Mouse (Mus musculus): ENCODE measurements around the gene Tmem167. TPM values are rescaled to one million over a fixed set of nuclear protein-coding genes. Genes with fewer than 3 reads are reported as not detected.
A peak's percentile ranks its signal among the peaks of the same experiment; 100 is the strongest.
"Not testable (repeated sequence)": the region's sequence is repeated elsewhere in the genome, so short reads cannot be mapped to it uniquely, and the experiment has no call there.

Tmem167 gene
- 53.5 and 55.7 TPM in 2 replicates for polyA plus RNA-seq (2015; fragmentation: Nextera tagmentation; extraction: Ambion mirVana)

GRCm38 (mm10) chr13:90088962-90089824 lies at the start of gene Tmem167, which contains the start of gene Xrcc4:
Gene Tmem167, plus strand, starts transcription at chr13:90089123.
Gene Xrcc4, minus strand, starts transcription at chr13:90089608.
- peak; percentile 100 for ATAC-seq
- 2% methylated on average over 41 of the region's 41 CpGs for WGBS
- H3K9ac ChIP-seq = peak within 1 kb of the TSS; percentile 78
- H3K4me1 ChIP-seq (replicated peaks) = no peaks in the 10 kb centered on the region
- no peaks in the 10 kb centered on the region for H3K27me3 ChIP-seq (replicated peaks)
- H3K27ac ChIP-seq = peak within 1 kb of the TSS; percentile 87
- peak within 1 kb of the TSS; percentile 91 for H3K4me3 ChIP-seq (replicated peaks)
- no peaks in the 10 kb centered on the region for H3K9me3 ChIP-seq
- H3K36me3 ChIP-seq = no peaks in the 10 kb centered on the region
- H3K4me2 ChIP-seq (replicated peaks) = peak within 1 kb of the TSS; percentile 80

GRCm38 (mm10) chr13:90039613-90040012 lies 49.3 kb upstream of the Tmem167 start:
- ATAC-seq = no peak
- Histone ChIP-seq H3K4me3 (replicated peaks) (no peak overlapping the region), H3K4me2 (replicated peaks) (no peak overlapping the region), H3K27ac (no peak overlapping the region), H3K4me1 (replicated peaks) (no peaks in the 10 kb centered on the region), H3K27me3 (replicated peaks) (no peaks in the 10 kb centered on the region), H3K9me3 (no peaks in the 10 kb centered on the region), H3K9ac (no peak overlapping the region), H3K36me3 (no peaks in the 10 kb centered on the region)
- 16% methylated on average over 2 of the region's 2 CpGs for WGBS

- ATAC-seq = no peak
- 80% methylated on average over 6 of the region's 6 CpGs for WGBS
- no peaks in the 10 kb centered on the region for H3K27me3 ChIP-seq (replicated peaks)
- H3K36me3 ChIP-seq = no peaks in the 10 kb centered on the region
- no peak overlapping the region for H3K4me3 ChIP-seq (replicated peaks)
- H3K9ac ChIP-seq = no peak overlapping the region
- H3K27ac ChIP-seq = no peak overlapping the region
- H3K4me1 ChIP-seq (replicated peaks) = no peaks in the 10 kb centered on the region
- no peaks in the 10 kb centered on the region for H3K9me3 ChIP-seq
- no peak overlapping the region for H3K4me2 ChIP-seq (replicated peaks)
Measured at GRCm38 (mm10) chr13:90051735-90052134, 37.2 kb upstream of the Tmem167 start.

- no peaks in the 10 kb centered on the region for H3K36me3 ChIP-seq
- H3K27me3 ChIP-seq (replicated peaks) = no peaks in the 10 kb centered on the region
- H3K4me2 ChIP-seq (replicated peaks) = no peak overlapping the region
- H3K9me3 ChIP-seq = no peaks in the 10 kb centered on the region
- H3K9ac ChIP-seq = no peak overlapping the region
- 76% methylated on average over 3 of the region's 3 CpGs for WGBS
- no peak overlapping the region for H3K4me3 ChIP-seq (replicated peaks)
- ATAC-seq = no peak
- H3K27ac ChIP-seq = no peak overlapping the region
- no peaks in the 10 kb centered on the region for H3K4me1 ChIP-seq (replicated peaks)
Measured at GRCm38 (mm10) chr13:90052408-90052807, 36.5 kb upstream of the Tmem167 start.

GRCm38 (mm10) chr13:90061877-90062276 lies 27.0 kb upstream of the Tmem167 start:
- Histone ChIP-seq H3K9me3 (no peaks in the 10 kb centered on the region), H3K9ac (no peak overlapping the region), H3K4me3 (replicated peaks) (no peak overlapping the region), H3K4me2 (replicated peaks) (no peak overlapping the region), H3K27me3 (replicated peaks) (no peaks in the 10 kb centered on the region), H3K27ac (no peak overlapping the region), H3K36me3 (no peaks in the 10 kb centered on the region), H3K4me1 (replicated peaks) (no peaks in the 10 kb centered on the region)
- 80% methylated on average over 1 of the region's 1 CpGs for WGBS
- ATAC-seq = no peak

GRCm38 (mm10) chr13:90089825-90090183 lies 881 bp downstream of the Tmem167 start:
- H3K4me1 ChIP-seq (replicated peaks) = no peaks in the 10 kb centered on the region
- H3K9ac ChIP-seq = peak overlapping the region; percentile 78
- H3K27me3 ChIP-seq (replicated peaks) = no peaks in the 10 kb centered on the region
- peak overlapping the region; percentile 51 for H3K4me2 ChIP-seq (replicated peaks)
- H3K9me3 ChIP-seq = no peaks in the 10 kb centered on the region
- H3K27ac ChIP-seq = peak overlapping the region; percentile 87
- no peaks in the 10 kb centered on the region for H3K36me3 ChIP-seq
- peak overlapping the region; percentile 91 for H3K4me3 ChIP-seq (replicated peaks)
- peak; percentile 79 for ATAC-seq
- under 1% methylated on average over 27 of the region's 27 CpGs for WGBS

- H3K27ac ChIP-seq = no peak overlapping the region
- no peak for ATAC-seq
- H3K27me3 ChIP-seq (replicated peaks) = no peaks in the 10 kb centered on the region
- no peak overlapping the region for H3K4me2 ChIP-seq (replicated peaks)
- H3K9ac ChIP-seq = no peak overlapping the region
- H3K36me3 ChIP-seq = no peaks in the 10 kb centered on the region
- no peaks in the 10 kb centered on the region for H3K9me3 ChIP-seq
- H3K4me1 ChIP-seq (replicated peaks) = no peaks in the 10 kb centered on the region
- no peak overlapping the region for H3K4me3 ChIP-seq (replicated peaks)
Measured at GRCm38 (mm10) chr13:90101514-90101913, 12.6 kb downstream of the Tmem167 start.

- H3K27ac ChIP-seq = no peak overlapping the region
- ATAC-seq = no peak
- no peaks in the 10 kb centered on the region for H3K36me3 ChIP-seq
- H3K4me3 ChIP-seq (replicated peaks) = no peak overlapping the region
- WGBS = 79% methylated on average over 7 of the region's 7 CpGs
- no peak overlapping the region for H3K4me2 ChIP-seq (replicated peaks)
- H3K9me3 ChIP-seq = no peaks in the 10 kb centered on the region
- no peaks in the 10 kb centered on the region for H3K27me3 ChIP-seq (replicated peaks)
- no peak overlapping the region for H3K9ac ChIP-seq
- H3K4me1 ChIP-seq (replicated peaks) = no peaks in the 10 kb centered on the region
Measured at GRCm38 (mm10) chr13:90106139-90106538, 17.2 kb downstream of the Tmem167 start.

- not testable (repeated sequence) for H3K4me2 ChIP-seq (replicated peaks); H3K27me3 ChIP-seq (replicated peaks); ATAC-seq; H3K9ac ChIP-seq; H3K4me1 ChIP-seq (replicated peaks); H3K4me3 ChIP-seq (replicated peaks); H3K27ac ChIP-seq; H3K9me3 ChIP-seq; H3K36me3 ChIP-seq
- 90% methylated on average over 5 of the region's 5 CpGs for WGBS
Measured at GRCm38 (mm10) chr13:90108746-90109145, 19.8 kb downstream of the Tmem167 start.

- no peak overlapping the region for H3K9ac ChIP-seq
- H3K27me3 ChIP-seq (replicated peaks) = no peaks in the 10 kb centered on the region
- H3K4me2 ChIP-seq (replicated peaks) = no peak overlapping the region
- H3K4me1 ChIP-seq (replicated peaks) = no peaks in the 10 kb centered on the region
- ATAC-seq = no peak; the same call in 1 of the 2 replicates
- H3K27ac ChIP-seq = no peak overlapping the region
- no peak overlapping the region for H3K4me3 ChIP-seq (replicated peaks)
- WGBS = 57% methylated on average over 1 of the region's 1 CpGs
- no peaks in the 10 kb centered on the region for H3K36me3 ChIP-seq
- H3K9me3 ChIP-seq = no peaks in the 10 kb centered on the region
Measured at GRCm38 (mm10) chr13:90111681-90112080, 22.8 kb downstream of the Tmem167 start.

- Histone ChIP-seq H3K36me3 (no peaks in the 10 kb centered on the region), H3K4me1 (replicated peaks) (no peaks in the 10 kb centered on the region), H3K9me3 (no peaks in the 10 kb centered on the region), H3K4me3 (replicated peaks) (no peak overlapping the region), H3K9ac (no peak overlapping the region), H3K4me2 (replicated peaks) (no peak overlapping the region), H3K27me3 (replicated peaks) (no peaks in the 10 kb centered on the region), H3K27ac (no peak overlapping the region)
- WGBS = 79% methylated on average over 3 of the region's 3 CpGs
- no peak for ATAC-seq
Measured at GRCm38 (mm10) chr13:90136156-90136910, 47.4 kb downstream of the Tmem167 start.

- Histone ChIP-seq H3K27ac (no peak overlapping the region), H3K9me3 (no peaks in the 10 kb centered on the region), H3K4me1 (replicated peaks) (no peaks in the 10 kb centered on the region), H3K4me2 (replicated peaks) (no peak overlapping the region), H3K9ac (no peak overlapping the region), H3K36me3 (no peaks in the 10 kb centered on the region), H3K4me3 (replicated peaks) (no peak overlapping the region), H3K27me3 (replicated peaks) (no peaks in the 10 kb centered on the region)
- ATAC-seq = no peak
- 88% methylated on average over 1 of the region's 1 CpGs for WGBS
Measured at GRCm38 (mm10) chr13:90141681-90142080, 52.8 kb downstream of the Tmem167 start.

Measured in intestine, embryonic 15.5 days (tissue).